Mouse (Mus musculus): Measurements from ENCODE around the gene Gm13089. TPM values are rescaled to one million over a fixed set of nuclear protein-coding genes. Genes with fewer than 3 reads are reported as not detected.
"Not testable (repeated sequence)": the region's sequence is repeated elsewhere in the genome, so short reads cannot be mapped to it uniquely, and the experiment has no call there.

The Gm13089 gene
- not detected in 2 replicates for polyA plus RNA-seq (2016; fragmentation: Nextera tagmentation; extraction: Ambion mirVana)

DNA sequence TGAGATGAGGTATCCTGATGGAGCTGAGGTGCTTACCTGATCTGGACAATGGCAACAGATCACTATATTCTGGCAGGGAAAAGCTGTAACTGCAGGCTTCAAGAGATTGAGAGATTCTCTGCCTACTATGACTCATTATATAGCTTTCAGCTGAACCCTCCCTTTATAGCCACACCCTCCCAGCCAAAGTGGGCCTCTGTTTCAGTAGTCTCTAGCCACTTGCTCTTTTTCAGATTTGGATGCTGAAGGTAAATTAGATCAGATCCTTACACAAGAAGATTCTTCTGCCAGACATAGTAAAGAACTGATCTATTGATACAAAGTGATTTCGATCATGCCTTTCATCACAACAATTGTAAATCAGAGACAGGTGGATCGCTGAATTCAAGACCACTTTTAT is at the start of gene Gm13089:
Gm13089 (minus strand) TSS at position 101 of the 400 bp plus-strand sequence.
- Histone ChIP-seq H3K36me3 (no peaks in the 10 kb centered on the region), H3K4me2 (no peak within 1 kb of the TSS), H3K4me3 (no peak within 1 kb of the TSS), H3K9me3 (replicated peaks) (peaks cover 18% of the 10 kb centered on the region), H3K27me3 (replicated peaks) (no peaks in the 10 kb centered on the region), H3K27ac (ENCODE audit: poor library complexity, severe bottlenecking) (no peak within 1 kb of the TSS), H3K4me1 (replicated peaks) (no peaks in the 10 kb centered on the region), H3K9ac (no peak within 1 kb of the TSS)
- WGBS: 62% methylated on average over 2 of the region's 2 CpGs
- ATAC-seq (ENCODE audit: insufficient number of reproducible peaks, low FRiP score): no peak

DNA sequence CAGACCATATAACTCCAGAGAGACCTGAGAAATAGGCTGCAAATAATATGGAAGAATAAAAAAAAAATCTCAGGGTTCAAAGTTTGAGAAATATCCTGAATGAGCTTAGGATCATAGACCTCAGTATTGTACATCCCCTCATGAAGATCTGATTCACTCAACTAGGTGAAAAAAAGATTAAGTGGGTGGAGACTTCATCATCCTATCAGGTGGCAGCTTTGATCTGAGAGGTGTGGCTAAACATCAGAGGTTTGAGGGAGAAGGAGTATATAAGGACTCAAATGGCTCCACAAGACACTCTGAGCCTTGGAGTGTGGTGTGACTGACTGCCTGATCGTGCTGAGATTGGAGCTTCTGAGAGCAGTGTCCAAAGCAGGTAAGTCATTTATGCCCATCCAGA is 16.6 kb upstream of the Gm13089 start, which contains the start of gene Gm13078:
Gm13078 (plus strand) TSS at position 301 of the 400 bp plus-strand sequence.
- no peaks in the 10 kb centered on the region for H3K27me3 ChIP-seq (replicated peaks)
- no peak for ATAC-seq (ENCODE audit: insufficient number of reproducible peaks, low FRiP score)
- peaks cover 5% of the 10 kb centered on the region; the same call in 1 of the 2 replicates for H3K9me3 ChIP-seq (replicated peaks)
- H3K36me3 ChIP-seq: no peaks in the 10 kb centered on the region
- WGBS: 82% methylated on average over 1 of the region's 1 CpGs
- H3K27ac ChIP-seq (ENCODE audit: poor library complexity, severe bottlenecking): no peak within 1 kb of the TSS
- no peaks in the 10 kb centered on the region for H3K4me1 ChIP-seq (replicated peaks)
- no peak within 1 kb of the TSS for H3K4me2 ChIP-seq
- no peak within 1 kb of the TSS for H3K9ac ChIP-seq
- no peak within 1 kb of the TSS for H3K4me3 ChIP-seq

DNA sequence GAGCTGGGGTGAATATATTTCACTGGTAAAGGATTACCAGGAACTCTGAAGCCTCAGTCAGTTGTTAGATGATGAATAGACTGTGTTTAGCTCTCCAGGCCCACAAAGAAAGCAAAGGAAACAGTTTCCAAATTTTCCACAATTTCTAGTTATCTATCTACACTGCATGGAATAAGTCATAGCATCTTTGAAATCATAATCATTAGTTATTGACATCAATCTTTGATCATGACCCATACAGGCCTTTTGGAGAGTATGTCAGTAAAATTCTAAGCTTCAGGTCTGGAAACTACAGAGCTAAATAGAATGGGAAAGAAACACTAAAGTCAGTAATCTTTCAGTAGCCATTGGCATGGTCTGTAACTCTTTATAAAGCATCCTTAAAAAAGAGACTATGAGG is 45.4 kb downstream of the Gm13089 start, which contains the start of gene Gm13088:
Gm13088 (minus strand) TSS at position 101 of the 400 bp plus-strand sequence.
- H3K4me3 ChIP-seq; H3K4me2 ChIP-seq; H3K9ac ChIP-seq; H3K36me3 ChIP-seq; ATAC-seq (ENCODE audit: insufficient number of reproducible peaks, low FRiP score); H3K4me1 ChIP-seq (replicated peaks); H3K27ac ChIP-seq (ENCODE audit: poor library complexity, severe bottlenecking); H3K27me3 ChIP-seq (replicated peaks): not testable (repeated sequence)
- peaks cover 11% of the 10 kb centered on the region for H3K9me3 ChIP-seq (replicated peaks)

Other genes with a start within 250 kb of the Gm13089 start
- gene Gm13043, start 191.4 kb downstream of the Gm13089 start, polyA plus RNA-seq (2016; fragmentation: Nextera tagmentation; extraction: Ambion mirVana): not detected in 2 replicates
- not detected in 2 replicates for gene Gm13040, start 166.8 kb downstream of the Gm13089 start, polyA plus RNA-seq (2016; fragmentation: Nextera tagmentation; extraction: Ambion mirVana)
- gene BC080695, start 151.0 kb downstream of the Gm13089 start, polyA plus RNA-seq (2016; fragmentation: Nextera tagmentation; extraction: Ambion mirVana): not detected in 2 replicates
- gene Gm13057, start 151.0 kb downstream of the Gm13089 start, polyA plus RNA-seq (2016; fragmentation: Nextera tagmentation; extraction: Ambion mirVana): not detected in 2 replicates
- gene Gm13083, start 87.7 kb downstream of the Gm13089 start, polyA plus RNA-seq (2016; fragmentation: Nextera tagmentation; extraction: Ambion mirVana): not detected in 2 replicates
- not detected in 2 replicates for gene Gm13088, start 45.5 kb downstream of the Gm13089 start, polyA plus RNA-seq (2016; fragmentation: Nextera tagmentation; extraction: Ambion mirVana)
- gene Gm13078, start 16.7 kb upstream of the Gm13089 start, polyA plus RNA-seq (2016; fragmentation: Nextera tagmentation; extraction: Ambion mirVana): not detected in 2 replicates
- gene Gm13023, start 86.6 kb upstream of the Gm13089 start, polyA plus RNA-seq (2016; fragmentation: Nextera tagmentation; extraction: Ambion mirVana): not detected in 2 replicates
- not detected in 2 replicates for gene Gm13084, start 113.4 kb upstream of the Gm13089 start, polyA plus RNA-seq (2016; fragmentation: Nextera tagmentation; extraction: Ambion mirVana)
- not detected in 2 replicates for gene Gm13103, start 143.8 kb upstream of the Gm13089 start, polyA plus RNA-seq (2016; fragmentation: Nextera tagmentation; extraction: Ambion mirVana)
- gene Pramef6, start 197.7 kb upstream of the Gm13089 start, polyA plus RNA-seq (2016; fragmentation: Nextera tagmentation; extraction: Ambion mirVana): not detected in 2 replicates
- not detected in 2 replicates for gene Pramef25, start 248.3 kb upstream of the Gm13089 start, polyA plus RNA-seq (2016; fragmentation: Nextera tagmentation; extraction: Ambion mirVana)

All from heart, embryonic 12.5 days (tissue).